Mouse (Mus musculus): ENCODE results near the gene Sh3pxd2a.
A peak's percentile ranks its signal among the peaks of the same experiment; 100 is the strongest.

Sh3pxd2a gene

DNA sequence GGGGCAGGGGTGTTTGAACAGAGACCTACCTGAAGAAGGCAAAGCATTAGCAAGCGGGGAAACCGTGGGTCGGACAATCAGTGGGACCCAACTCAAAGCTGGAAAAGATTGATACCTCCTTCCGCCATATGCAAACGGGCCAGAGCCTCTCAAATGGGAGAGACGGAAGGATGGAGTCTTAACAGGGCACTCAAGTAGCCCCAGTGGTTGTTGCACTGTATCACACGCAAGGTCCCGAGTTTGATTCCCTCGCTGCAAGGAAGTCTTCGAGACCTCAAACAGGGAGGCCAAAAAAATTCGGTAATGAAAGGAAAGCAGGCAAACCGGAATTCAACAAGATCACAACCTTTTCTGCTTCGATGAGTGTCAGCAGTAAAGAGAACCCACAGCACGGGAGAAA is 29.5 kb downstream of the Sh3pxd2a start:
- DNase-seq, result no peak

DNA sequence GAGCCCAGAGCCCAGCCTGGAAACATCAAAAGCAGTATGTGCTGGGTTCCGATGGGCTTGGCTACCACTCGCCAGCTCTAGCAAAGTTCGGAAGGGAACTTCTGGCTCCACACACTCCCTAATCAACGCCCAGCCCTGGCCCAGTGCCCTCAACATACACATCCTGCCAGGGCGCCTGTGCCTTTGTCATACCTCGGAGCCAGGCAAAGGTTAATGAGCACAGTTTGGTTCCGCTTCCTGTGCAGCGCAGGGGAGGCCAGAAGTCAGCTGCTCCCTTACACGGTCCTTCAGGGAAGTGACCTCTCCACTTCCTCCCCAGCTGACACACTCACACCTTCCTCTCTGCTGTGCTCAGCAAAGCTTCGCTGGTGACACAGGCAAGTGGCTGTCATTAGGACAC is 31.9 kb downstream of the Sh3pxd2a start:
- no peak for DNase-seq

DNA sequence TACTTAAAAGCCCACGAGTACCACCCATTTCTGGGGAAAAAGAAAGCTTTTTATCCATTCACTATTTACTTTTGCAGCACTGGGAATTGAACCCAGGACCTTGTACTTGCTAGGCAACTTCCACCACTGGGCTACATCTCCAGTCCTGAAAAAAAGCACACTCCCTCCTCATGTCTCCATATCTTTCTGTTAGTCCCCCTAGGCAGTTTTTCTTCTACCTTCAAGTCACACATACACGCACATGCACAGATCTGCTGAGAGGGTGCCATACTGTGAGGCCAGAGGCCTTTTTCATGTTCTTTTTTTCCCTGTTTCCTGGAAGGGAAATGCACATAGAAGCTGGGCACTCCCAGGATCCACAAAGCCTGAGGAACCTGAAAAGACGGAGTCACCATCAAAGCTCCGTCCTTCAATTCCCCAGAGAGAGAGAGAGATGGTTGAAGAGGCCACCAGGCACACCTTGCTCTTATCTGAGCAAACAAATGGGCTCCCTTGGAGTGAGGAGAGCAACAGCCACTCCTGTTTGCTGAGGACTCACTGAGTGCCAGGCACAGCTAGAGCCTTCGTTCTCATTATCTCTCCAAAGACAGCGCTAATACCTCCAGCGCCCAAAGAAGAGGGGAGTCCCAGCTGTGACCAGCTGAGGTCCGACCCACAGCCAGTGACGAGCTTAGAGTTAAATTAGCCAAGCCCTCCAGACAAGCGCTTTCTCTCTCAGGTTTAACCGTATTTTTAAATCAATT is 32.8 kb downstream of the Sh3pxd2a start:
- DNase-seq, result no peak

DNA sequence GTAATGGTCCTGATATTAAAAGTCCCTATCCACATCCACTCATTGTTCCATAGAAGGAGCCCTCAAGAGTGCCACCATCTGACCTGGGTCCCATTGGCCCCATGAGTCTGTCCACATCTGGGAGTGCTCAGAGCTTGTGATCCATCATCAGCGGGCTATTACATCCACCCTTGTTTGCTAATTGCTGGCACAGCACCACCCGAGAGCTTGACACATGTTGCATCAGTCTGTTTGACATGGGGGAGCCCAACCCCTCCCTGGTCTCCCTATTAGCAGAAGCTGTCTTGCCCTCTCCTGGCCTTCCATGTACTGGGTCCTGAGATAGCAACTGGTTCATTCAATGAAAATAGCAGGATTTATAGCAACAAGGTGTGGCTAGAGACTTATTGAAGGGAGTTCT is 34.0 kb downstream of the Sh3pxd2a start:
- DNase-seq, result no peak

DNA sequence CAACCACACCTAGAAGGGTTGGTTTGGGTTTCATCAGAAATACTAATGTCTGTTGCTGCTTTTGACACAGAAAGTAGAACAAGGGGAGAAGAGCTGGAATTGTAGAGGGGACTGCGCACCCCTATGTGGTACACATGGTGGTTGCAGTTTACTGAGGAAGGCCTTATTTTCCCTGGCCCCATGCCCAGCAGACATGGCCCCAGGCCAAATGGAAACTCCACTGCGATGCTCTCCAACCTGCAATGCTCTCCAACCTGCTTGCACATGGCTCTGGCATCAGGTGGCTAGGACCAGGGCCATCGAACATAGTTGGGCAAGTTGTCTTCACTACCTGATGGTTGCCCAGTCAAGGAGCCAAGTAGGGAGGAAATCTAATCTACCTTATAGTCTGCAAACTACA is 35.0 kb downstream of the Sh3pxd2a start:
- DNase-seq, result peak; percentile 40

DNA sequence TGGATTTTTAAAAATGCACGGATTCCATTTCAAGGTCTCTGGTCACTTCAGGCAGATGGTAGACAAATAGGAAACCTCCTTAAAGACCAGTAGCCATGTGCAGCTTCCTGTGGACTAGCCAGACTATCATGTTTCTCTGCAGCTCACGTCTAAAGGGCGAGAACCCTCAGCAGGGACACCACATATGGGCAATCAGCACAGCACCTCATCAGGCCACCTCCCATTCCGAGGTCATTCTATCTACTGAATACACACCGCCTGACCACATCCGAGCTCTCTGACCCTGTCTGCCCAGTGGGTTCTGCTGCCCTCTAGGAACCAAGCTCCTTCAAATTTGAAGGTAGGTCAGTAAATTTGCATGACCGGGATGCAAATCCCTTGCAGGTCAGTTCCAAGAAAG is 35.4 kb downstream of the Sh3pxd2a start:
- DNase-seq, result no peak

DNA sequence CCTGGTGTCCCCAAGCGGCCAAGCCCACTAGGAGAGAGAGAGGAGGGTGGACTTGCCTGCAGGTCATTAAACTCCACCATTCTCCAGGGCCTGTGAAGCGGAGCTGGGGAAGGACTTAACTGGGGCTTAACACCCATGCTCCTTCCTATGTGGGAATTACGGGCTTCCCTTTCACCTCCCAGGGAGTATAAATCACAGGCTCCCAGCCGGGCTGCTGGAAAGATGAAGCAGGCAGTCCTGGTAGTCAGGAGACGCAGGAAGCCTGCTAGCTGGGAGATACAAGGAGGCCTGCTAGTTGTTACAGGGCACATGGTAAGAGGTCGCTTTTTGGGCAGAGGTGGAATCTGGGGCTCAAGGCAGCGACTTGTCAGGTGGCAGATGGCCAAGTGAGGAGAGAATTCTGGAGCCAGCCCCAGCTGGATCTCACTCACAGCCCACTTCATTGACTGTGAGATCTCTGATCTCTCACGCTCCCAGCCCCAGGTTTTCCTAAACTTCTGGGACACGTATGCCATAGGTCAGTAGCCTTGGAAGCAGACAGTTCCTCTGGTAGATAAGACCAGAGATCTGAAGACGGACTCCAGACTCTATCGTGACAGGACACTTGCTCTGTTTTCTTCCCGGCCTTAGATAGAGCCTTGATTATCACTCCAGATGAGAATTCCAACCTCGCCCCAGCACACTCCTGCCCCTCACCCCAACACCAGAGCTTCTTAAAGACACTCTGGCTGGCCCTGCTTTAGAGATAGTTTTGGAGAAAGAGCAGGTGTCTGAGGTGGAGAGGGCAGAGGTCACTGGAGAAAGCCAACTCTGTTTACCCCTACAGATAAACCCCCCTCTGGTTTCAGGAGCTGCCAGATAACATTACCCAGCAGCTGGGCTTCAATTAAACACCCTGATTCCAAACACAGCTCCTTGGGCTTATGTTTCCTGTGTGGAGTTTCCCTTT is 36.1 kb downstream of the Sh3pxd2a start:
- DNase-seq, result no peak

DNA sequence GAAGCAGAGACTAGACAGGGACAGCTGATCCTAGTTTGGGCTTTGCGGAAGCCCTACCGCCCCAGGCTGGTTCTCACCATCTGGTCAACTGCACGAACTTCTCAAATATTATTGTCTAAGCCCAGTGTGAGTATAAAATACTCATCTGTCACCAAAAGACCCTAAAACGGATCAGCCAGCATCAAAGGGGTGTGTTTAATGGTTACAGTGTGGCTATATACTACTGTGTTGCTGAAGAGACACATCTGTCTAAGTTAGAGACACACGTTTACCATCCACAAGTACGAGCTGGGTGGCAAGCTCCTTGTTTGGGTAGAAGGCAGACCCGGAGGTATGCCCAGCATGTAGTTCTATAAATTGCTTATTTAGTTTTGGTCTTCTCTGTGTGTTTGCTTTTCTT is 40.6 kb downstream of the Sh3pxd2a start:
- DNase-seq, result no peak

DNA sequence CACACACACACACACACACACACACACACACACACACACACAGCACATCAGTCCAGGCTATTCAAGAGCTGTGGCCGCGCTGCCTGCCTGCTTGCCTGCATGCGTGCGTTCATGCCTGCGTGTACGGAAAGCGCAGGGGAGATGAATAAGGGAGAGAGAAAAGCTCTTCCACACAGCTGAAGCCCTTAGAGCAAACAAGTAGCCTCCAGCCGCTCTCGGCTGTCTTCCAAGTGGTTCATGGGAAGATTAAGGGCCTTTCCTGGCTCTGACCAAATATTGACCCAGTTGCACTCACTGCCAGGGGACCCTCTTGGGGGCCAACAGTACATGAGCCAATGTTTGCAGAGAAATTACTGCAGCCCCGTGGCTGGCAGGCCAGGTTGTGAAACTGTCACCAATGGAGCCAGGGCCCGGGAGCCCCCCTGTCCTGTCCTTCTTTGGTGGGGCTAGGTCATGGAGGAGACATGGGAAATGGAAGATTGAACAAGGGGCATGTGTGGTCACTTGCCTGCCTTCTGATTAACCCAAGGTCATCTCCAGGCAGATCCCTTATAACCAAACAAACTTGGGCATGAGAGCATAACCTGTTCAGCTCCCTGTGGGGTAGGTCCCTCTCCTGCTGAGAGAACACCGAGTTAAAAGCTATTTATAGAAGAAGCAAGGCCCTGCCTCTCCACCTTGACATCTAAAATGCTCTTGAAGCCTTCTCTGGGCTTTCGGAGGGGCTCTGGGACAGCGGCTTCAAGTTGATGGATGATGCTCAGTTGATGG is 42.9 kb downstream of the Sh3pxd2a start:
- peak; percentile 34 for DNase-seq

DNA sequence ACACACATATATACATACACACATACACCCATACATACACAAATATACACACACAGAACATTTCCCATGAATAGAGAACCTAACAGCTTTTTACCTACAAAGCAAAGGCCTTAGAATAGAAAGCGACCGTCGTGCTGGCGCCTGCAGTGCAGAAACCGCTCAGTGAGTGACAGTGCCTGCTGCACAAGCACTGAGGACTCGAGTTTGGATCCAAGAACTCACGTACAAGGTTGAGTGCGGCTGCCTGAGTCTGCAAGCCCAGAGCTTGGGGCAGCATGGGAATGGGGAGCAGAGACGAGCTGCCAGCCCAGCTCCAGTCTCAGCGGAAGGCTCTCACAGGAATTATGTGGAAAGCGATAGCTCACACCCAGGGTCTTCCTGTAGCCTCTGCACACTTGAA is 43.7 kb downstream of the Sh3pxd2a start:
- no peak for DNase-seq

DNA sequence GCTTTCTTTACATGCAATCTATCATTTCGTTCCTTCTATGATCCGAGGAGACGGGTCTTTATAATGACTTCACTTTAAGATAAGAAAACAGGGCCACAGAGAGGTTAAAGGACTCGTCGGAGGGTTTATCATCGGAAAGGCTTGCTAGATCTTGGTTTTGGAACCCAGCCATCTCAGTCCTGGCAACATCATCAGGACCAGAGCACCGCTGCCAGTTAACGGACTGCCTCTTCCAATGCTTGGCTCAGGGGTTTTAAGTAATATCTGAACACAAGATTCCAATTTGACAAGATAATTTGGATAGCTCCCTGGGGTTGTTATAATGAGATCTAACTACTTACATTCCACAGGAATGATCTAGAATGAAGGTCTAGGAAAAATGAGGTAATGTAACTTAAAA is 45.0 kb downstream of the Sh3pxd2a start:
- peak; percentile 19 for DNase-seq

DNA sequence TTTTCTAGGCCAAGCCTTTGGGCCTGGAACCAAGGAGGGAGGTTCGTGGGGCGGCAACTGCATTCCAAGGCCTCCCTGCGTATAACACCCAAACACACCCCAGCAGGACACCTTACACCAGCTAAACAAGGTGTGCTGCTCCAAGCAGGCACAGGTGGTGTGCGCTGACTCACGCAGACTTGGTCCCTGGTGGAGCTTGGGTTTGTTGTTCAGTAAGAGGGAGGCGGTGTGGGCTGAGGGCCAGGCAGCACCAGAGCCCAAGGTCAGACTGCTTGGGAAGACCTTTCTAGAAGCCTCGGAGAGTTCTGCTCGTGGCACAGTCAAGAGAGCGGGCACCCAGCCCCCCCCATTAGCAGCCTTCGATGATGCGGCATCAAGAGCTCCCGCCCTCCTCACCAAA is 48.0 kb downstream of the Sh3pxd2a start:
- DNase-seq, result no peak

DNA sequence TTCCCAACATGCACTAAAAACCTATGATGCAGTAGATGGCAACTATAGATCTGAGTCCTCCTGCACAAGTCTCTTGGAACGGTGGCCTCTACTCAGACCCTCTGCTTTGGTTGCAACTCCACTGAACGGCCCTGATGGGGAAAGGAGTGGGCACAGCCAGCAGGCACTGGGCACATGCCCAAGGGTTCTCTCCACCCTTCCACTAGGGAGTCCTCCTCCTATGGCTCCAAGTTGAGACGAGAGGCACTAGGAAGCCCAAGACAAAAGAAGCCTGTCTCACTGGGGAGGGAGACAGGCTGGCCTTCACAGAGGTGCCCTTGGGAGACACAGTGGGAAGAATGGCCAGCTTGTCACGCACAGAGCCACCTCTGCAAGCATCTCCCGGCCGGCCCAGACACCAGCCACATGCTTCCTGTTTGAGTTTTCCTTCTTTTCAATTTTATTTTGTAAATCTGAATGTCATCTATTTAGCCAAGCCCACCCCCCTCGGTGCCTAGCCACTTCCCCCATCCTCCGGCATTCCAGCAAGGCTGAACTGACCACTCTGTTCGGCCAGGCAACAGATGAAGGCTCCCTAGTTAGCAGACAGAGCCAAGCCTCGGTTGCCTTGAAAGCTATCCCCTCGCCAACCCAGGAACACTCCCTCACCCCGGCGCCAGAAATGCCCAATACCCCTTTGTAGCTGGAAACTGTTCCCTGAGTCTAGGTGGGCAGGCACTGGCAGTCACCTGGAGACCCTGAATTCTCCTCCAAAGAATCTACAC is 49.9 kb downstream of the Sh3pxd2a start:
- peak; percentile 35 for DNase-seq

DNA sequence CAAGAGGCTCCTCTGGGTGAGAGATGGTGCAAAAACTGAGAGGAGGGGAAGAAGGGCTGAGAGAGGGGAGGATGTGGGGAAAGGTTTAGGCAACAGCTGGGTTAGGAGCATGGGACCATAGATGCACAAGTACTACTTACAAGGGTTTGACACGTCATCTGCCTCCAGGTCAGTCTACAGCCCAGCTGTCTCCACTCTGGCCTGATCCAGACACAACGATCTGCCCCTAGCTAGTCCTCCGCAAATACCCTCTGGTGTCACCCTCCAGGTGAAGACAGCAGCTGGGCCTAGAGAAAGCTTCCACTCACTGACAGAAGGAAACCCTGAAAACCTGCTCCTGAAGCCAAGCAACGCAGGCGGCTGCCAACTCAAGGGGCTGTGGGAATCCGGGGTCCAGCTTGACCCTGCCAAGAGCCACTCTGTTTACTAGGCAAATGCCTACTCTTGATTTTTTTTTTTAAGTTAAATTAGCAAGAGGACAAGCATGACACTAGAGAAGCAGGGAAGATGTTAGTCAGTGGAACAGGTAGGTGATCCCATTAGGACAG is 50.7 kb downstream of the Sh3pxd2a start:
- no peak for DNase-seq

DNA sequence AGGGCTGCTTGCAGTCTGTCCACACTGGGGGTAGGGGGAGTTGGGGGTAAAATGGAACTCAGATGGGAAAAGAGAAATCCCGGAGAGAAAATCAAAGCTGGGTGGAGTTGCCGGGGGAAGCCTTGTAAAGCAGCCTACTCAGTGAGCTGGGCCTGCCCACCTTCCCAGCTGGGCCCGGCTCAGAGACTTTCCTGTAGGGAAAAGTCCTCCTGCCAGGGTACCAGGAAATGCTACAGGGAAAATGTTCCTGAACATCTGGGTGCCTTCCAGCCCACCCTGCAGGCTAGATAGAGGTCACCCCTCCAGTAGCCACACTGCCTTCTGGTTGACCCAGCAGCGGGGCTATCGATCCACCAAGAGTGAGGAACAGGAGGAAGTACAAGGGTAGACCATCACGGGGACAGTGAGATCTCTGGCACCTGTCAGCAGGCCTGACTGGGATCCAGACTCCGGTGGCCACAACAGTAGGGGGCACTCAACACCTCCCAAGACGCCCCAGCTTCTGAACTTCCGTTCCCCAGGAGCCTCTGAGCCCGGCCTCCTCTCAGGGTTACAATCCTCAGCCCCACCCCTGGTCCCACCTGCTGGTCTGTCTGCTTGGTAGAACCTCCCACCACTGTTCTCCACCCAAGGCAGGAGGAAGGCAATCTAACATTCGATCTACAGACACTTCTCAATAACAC is 51.5 kb downstream of the Sh3pxd2a start:
- no peak for DNase-seq

DNA sequence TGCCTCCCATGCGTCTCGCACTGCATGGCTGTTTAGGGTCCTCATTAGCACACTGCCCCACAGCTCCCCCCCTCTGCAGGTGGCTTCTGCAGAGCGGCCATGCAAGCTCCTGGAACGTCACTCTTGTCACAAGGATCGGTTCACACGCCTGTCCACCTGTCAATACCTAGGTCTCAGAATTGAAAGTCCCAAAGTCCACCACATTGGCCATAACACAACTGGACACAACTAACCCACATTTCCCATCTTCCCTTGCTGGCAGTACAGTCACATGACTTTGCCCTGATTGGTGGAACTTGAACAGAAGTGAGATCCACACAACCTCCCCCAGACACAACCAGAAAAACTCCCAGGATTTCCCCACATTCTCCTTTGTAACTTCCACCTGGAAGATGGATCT is 53.9 kb downstream of the Sh3pxd2a start:
- DNase-seq, result no peak

DNA sequence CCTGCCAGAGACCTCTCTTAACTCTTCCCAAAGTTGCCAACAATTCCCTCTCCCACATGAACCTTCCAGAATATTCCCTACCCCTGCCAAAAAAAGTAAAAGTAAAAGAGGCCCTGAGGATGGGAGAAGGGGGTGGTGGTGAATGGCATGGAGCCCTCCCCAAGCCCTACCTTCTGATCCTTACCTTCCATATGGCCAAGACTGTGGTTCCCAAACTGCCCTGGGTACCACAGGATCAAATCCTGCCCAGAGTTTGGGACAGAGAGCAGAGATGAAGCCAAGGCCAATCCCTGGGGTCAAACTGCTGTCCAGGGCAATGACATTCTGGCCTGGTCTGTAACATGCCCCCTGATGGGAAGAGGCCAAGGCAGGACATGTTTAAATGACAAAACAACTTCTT is 55.1 kb downstream of the Sh3pxd2a start:
- DNase-seq, result no peak

DNA sequence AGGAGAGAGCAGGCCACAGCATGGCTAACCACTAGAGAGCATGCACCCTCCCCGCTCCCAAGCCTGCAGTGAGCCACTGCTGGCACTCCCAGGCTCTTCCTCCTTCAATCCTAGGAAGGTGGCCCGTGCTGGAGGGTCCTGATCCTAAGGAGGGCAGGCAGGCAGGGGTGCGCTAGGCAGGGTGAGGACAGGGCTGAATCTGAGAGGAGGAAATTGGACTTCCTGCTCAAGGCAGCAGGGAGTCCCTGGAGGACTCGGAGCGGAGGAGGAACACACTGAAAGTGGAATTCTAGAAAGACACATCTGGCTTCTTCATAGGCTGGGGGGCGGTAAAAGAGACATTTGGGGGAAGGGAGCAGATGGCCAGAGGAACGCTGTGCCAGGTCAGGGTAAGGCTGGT is 55.5 kb downstream of the Sh3pxd2a start:
- no peak for DNase-seq

DNA sequence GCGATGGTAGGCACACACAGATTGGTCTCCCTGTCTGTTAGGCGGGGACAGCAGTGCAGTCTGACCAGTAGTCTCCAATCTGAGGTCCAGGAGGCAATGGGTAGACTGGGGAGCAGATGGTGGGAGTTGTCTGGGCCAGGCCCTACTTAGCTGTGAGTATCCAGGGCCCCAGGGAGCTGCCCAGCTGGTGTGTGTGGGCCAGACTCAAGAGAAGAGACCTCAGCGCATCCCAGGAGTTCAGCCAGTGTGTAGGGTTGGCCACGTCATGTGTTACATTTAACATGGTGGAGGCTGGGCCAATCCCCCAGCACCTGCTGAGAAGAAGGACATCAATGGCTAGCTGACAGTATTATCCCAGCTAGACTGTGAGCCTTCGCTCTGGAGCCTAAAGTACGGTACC is 56.9 kb downstream of the Sh3pxd2a start:
- no peak for DNase-seq

DNA sequence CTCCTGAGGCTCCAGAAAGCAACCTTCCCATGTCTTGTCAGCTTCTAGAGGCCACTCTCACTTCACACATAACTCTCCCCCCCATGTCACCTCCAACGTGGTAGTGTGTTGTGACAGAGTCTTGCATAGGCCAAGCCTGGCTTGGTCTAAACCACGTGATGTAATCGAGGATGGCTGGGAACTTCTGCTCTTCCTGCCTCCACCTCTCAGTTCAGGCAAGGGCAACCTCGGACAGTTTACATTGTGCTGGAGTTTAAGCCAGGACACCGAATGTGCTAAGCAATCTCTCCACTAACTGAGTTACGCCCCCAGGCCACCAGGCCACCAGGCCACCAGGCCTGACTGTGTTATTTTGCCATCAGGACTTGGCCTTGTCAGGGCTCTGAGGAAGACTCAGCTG is 57.7 kb downstream of the Sh3pxd2a start:
- no peak for DNase-seq

DNA sequence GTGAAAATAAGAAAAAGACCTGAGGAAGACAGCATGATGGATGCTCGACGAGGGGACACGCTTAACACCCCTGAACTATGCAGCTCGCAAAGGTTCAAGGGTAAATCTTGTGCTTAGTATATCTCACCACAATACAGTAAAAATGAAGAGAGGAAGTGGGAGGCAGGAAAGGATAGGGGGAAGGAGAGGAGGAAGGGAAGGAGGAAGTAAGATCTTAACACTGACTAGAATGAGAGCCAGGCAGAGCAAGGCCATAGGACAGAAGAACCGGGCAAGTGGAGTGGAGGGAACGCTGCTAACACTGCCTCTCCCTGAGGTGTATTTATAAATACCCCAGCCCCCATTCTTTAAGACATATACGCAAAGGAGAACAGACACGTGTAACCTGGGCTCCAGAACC is 58.7 kb downstream of the Sh3pxd2a start:
- no peak for DNase-seq
